Mouse (Mus musculus): Measurements from ENCODE around the gene Wwox.
A peak's percentile ranks its signal among the peaks of the same experiment; 100 is the strongest.

Gene Wwox

DNA sequence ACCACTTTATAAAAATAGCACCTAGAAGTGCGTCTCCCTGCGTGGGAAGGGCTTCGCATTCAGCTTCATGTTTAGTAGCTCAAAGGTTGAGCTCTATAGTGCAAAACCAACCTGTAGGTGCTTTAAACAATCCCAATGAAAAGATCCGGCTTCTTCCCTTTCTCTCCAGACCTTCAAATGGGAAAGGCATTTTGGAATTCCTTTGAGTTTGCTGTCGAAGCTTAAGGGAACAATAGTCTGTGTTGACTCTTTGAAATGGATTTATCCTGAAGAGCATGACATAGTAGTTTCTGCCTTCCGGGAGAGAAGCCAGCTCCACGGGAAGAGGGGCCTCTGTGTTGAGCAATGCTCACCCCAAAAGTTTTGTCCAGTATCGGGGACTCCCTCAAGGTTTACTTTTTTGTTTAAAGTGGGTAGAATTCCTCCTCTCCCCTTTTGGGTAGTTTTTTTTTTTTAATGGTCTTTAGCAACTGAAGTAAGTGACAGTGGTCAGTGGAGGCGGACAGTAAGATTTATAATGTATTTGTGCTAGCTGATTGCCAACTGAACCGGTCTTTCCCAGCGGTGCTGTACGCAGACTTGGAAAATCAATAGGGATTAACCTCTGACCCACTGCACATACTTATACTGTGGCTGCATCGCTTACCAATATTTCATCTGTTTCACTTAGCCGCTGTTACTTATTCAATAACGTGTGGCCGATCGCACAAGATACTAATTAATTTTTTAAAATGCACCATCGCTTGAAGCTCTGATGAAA, 312.1 kb downstream of the Wwox start:
- no peak for DNase-seq

DNA sequence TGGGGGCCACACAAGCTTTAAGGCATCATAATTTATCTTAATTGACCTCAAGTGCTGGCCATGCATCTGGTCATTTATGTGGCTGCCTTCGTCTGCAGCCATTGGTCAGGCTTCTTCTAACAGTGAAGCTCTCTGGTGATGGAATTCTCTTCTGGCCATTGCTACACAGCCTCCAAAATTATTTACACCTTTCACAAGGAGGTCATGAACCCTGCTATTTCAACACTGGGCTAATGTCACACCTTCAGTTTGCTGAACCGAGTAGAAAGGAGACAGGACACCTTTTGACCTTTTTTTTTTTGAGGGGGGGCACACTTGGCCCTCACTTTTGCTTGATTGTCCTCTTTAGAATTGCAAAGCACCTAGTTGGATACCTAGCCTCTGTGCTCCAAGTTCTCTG, 320.2 kb downstream of the Wwox start:
- no peak for DNase-seq

DNA sequence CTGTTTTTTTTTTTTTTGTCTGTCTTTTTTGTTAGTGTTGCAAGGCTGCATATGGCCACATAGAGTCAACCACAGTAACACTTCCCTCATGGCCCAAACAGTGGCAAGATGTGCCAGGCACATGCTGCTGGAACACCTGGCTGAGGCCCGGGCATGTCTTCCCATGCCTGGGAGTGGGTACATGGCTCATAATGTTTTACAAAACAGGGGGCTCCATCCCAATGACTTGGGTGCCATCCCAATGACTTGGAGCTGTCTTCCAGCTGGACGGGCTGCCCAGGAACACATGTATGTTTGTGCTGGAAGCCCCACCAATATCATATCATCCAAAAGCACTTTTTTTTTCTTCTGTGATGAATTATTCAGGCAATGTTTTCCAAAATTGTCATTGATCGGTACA, 329.1 kb downstream of the Wwox start:
- DNase-seq = no peak

DNA sequence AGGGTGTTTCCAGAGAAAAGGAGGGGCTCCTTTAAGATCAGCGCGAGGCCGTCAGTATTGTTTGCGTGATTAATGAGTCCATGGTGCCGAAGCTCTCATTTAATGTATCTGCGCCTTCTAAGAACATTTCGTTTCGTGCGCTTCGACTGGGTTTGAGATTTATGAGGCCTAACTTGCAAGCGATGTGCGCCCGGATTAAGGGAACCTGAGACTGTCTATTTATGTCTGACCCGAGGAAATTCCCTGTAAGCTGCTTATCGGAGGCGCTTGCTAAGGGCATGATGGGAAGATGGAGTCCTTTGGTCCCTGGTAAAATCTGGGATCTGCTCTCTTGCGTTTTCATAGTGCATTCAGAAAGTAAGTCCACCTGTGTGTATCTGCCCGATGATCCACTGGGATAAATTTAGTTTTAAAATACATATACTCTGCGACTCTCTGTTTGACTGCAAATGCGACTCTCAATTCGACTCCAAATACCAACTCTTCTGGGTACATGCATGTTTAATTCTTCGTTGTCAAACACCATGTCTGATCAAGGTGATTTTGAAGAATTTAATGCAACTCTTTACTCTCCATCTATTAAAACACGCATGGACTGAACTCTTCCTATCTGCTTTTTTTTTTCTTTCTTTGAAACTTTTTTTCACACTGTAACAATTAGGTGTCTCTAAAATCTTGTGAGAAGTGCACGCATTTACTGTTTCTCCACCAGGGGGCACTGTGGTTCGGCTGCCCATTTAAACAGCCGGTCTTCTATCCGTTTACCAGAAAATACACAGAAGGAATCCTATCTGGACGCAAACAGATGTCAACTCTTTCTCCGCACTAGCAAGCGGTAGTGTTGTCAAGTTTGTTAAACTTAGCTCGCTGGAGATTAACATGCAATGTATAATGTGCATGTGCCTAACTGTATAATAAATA, 331.7 kb downstream of the Wwox start:
- DNase-seq = peak; percentile 78

DNA sequence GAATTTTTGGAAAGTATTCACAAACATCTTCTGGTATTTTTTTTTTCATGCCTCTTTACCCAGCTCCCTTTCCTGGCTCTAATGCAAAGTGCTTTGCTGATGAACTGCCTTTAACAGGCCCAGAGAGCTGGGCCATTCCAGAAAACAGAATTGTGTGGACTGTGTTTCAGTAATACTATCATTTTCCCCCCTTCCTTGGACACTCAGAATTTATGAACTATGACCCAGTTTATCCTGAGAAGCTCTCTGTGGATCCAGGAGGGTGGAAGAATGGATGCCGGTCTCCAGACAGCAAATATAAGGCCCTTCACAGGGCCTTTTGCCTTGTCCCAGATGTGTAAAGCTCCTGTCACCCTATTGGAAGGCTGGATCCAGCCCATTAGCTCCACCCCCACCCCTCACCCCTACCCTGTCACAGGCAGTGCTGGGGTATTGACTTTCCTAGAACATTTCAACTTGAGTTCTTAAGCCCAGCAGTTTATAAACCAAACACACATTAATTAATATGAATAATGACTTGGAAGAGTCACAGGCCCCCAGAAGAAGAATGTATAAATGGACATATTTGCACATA, 332.9 kb downstream of the Wwox start:
- no peak for DNase-seq

DNA sequence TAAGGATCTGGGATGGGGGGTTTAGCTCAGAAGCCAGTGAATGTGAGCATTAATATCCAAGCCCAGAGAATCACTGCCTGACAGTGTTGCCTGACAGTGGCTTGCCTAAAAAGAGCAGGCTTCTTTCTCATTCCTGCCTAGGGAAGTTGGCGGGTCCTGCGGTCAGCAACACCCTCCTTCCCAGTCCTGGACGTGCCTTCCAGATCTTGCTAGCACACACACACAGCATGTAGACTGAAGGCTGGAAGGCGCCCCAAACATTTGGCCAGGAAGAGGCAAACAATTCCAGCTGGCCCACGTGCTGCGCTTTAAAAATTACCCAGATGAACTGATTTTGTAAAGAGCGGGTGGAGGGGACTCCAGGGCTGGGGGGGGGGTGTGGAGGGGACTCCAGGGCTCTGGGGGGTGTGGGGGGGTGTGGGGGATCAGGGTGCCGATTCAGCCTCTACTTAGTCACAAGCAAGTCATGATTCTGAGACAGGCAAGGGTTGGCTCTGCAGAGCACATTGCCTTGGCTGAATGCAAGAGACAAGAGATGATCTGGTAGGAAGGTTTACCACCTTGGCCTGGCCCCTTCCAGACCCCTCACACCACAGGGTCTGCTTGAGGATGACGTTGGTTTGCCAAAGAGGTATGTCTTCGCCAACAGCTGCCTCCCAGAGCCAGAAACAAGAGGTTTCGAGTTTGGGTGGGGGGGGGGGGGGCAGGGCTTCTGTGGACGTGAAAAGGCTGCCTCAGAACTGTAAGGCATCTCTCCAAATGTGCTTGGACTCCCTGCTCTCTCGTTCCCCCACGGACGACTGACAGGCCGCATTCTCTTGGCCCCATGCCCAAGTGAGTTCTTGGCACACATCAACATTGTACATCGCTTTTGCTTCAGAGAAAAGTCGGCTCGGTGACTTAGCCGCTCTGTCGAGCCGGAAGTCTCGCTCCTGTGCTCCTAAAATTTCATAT, 334.3 kb downstream of the Wwox start:
- DNase-seq = peak; percentile 89

DNA sequence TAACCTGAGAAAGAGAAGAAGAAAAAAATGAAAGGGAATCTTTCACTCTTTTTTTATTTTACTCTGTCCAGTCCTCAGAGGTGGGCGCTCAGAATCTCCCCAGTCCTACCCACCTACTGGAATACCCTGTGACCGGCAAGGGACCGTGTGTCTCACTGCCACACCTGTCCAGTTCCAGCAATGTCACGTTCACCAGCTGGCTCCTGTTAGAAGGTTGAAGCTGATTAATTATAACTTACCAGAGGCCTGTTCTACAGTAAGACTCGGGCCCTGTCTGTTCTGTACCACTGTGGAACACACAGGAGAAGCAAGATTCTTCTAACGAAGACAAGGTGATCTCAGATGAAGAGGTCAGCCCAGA, 334.9 kb downstream of the Wwox start:
- no peak for DNase-seq

DNA sequence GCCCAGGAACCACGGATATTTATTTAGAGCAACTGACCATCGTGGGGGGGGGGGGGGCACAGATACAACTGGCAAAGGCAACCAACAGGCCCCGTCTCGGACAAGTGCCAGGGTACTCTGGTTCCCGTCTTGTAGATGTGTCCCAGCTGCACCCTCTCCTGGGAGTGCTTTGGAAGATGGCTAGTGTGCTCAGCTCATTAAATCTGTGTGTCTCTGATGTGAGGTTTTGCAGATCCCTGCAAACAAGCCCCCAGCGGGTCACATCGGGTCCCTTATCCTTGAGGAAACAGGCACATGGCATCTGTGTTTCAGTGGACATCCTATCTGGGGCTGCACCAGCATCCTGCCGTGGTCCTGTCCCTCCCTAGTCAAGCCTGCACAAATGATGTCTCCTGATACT, 336.1 kb downstream of the Wwox start:
- DNase-seq = peak; percentile 21

DNA sequence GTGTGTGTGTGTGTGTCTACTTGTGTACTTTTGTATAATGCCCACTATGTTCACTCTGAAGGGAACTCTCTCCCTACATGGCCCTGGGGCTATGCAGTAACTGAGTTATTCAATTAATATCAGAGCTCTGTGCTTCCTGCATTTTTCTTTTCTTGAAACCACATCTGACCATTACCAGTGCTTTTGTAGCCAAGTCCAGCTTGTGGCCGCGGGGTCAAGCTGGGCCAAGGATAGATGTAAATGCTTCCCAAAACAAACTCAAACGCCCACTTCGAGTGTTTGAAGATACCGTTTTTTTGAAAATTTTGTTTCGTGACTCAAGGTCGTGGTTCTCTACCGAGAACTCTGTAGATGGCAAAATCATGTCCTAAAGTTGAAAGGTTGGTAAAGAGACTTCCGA, 337.2 kb downstream of the Wwox start:
- no peak for DNase-seq

DNA sequence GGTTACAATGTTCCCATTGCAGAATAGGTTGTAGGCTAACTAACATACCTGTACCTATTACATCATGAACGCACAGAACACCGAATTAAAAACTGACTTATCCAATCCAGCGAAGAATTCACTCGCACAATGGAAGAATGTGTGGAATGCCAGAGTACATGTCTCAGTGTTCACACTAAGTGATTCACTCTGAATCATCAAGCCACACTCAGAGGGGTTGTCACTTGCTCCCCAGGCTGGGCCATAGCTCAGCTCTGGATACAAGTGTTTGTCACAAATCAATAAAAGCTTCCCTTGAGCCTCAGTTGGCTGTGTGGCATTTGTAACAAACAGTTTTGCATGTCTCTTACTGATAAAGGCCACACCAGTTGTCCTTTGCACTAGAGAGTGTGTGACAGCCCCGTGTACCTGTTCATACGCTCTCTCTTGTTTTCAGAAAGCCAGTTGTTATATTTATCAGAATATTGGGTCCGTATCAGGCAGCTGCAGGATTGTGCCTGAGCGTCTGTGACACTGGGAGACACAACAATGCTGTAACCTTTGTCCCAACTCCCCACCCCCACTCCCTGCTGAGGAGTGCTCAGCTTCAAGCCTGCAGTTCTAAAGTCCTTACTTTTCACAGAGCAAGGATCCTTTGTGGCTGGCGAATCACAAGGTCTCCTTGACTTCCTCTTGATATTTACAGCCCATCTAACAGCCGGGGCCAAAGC, 338.0 kb downstream of the Wwox start:
- DNase-seq = peak; percentile 59

DNA sequence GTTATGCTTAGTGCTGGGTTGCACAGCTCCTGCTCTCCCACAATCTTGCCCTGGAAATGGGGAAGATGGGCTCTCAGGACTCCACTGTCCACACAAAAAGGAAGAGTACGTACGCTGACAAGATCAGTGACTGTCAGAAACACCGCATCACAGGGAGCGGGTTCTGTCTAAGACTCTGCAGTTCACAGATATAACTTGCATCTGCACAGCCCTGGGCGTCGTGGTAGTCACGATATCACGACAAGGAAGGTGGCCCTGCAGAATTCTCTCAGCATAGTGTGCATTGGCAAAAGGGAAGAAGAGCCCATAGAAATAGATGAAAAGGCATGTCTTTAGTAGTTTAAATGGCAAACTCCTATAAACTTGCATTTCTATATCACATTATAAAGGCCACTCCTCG, 339.5 kb downstream of the Wwox start:
- no peak for DNase-seq

DNA sequence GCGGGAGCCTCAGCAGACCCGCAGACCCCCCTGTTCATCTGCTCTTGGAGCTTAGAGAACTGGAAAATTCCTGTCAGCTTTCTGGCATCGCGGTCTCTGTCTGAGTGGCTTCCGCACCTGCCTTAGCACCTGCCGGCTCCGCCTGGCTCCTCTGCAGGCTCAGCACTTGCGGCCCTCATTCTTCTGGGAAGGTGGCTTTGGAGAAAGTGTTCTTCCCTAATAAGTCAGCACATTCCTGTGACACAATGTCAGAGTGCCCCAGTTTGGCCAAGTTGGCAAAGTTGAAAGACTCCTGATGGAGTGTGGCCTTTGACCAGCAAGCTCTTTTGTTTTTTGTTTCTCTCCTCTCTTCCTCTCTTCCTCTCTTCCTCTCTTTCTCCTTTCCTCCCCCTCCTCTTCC, 343.9 kb downstream of the Wwox start:
- no peak for DNase-seq

DNA sequence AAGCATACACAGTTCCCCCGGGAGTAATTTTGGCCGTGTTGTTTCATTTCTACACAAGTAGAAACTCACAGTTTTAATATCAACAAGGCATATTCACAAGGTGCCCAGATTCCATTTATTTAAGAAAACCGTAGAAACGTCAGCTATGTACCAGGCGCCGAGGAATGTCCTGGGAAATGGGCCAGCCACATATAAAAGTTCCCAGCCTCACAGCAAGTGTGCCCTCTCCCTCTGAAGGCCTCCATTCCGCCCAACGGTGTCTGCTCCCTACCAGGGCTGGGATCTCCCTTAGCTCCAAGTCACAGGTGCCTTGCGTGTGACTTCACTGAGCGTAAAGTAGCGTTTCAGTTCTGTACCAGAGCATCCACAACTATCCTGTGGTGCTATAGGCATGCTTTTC, 346.4 kb downstream of the Wwox start:
- no peak for DNase-seq

DNA sequence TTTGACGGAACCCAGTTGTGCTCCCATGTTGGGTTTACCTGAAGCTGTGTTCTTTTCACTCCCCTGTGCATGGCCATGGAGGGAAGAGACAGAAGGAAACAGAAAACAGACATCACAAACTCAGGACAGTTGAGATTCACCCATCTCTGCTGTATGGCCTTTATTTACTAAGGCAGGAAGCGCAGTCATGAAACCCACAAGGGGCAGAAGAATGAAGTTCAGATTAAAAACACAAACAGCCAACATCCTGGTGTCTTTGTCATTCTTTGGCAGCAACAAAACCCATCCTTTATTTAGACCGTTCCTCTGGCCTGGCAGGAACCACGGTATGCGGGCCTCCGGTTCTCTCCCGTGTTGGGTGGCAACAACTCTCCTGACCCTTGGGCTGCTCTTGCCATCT, 350.2 kb downstream of the Wwox start:
- DNase-seq = no peak

DNA sequence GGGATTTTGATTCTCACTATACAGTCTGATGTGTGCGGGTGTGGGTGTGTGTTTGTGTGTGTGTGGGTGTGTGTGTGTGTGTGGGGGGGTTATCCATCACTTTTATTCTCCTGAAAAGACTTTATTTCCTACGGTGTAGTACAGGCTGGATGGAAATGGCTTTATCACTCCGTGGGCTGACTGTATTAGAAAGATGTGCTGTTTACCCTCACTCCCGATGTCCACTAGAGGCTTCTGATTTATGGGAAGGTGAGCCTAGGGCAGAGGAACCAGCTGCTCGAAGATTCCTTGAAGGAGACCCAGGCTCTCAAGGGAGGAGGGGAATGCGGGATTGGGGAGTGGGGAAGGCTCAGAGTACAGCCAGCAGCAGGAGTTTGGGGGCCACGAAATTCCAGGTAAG, 351.3 kb downstream of the Wwox start:
- DNase-seq = no peak

DNA sequence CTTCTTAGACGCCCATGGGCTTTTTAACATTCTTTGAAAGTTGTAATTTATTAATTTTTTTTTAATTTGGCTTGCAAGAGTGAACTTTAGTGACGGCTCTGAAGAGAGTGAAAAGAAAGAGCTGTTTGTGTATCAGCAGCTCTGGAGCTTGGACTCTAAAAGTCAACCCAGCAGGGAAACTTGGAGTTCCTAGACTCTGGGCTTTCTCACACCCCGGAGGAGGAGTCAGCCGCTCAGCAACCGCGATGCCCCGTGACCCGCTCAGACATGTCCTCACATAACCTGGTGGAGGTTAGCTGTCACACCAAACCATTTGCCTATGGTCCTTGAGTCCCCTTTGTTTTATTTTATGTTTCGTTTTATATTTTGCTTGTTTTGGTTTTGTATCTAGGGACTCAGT, 354.2 kb downstream of the Wwox start:
- peak; percentile 59 for DNase-seq

DNA sequence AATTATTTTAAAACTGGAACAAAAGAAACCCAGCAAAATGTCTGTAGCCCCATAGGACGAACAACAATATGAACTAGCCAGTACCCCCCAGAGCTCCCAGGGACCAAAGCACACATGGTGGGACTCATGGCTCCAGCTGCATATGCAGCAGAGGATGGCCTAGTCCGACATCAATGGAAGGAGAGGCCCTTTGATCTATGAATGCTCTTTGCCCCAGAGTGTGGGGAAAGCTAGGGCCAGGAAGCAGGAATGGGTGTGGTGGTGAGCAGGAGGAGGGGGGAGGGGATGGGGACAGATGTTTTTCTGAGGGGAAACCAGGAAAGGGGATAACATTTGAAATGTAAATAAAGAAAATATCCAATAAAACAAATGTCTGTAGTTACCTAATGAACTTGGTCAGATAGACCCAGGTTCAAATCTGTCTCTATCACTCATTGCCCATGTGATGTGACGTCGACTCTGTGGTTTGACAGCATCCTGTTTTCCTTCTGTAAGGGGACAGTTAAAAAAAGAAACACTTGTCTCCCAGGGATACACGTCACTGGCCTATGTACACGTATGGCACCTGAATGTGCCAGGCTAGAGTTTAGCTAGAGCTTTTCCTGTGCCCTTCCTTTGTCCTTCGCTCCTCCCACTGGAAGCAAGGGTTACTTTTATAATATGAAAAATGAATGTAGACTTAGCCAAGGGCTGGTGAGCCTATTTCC, 362.1 kb downstream of the Wwox start:
- DNase-seq = no peak

DNA sequence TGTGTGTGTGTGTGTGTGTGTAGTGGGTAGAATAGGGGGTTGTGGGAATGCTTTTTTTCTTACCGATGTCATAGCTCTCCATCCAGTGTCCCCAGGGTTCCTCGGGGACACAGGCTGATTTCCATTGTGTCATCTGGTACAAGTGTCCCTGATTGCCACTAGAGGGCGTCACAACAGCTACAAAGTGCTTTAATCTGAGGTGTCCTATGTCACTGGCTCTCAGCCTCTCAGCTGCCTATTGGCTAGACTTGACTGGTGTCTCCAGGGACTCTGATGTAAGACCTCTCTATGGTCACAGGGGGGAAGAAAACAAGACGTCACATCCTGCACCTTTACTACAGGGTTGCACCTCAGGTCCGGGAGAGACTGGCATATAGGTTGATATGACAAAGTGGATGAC, 363.7 kb downstream of the Wwox start:
- DNase-seq = no peak

DNA sequence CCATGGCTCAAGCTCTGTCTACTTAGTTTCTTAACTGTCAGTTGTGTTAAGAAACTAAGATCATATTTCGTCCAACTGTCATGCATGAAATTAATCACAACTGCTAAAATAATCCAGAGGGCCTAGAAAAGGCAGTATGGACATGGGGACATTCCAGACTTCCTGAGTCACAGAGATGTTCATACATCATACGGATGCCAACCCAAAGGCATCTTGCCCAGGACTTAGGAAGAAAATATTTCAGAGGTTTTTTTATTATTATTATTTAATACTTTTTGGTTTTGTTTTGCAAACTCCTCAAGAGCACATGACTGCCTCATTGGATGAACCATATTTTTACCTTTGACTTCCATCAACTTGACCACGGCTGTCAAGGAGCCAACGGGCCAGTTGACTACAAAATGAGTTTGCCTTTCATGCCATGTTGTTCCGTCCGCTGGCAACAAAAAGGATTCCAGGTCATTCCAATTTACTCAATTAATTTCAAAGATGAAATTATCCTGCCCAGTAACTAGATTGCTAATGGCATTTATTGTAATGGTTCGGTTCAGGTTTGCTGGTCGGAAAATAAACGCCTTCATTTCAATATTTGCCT, 367.5 kb downstream of the Wwox start:
- DNase-seq = no peak

DNA sequence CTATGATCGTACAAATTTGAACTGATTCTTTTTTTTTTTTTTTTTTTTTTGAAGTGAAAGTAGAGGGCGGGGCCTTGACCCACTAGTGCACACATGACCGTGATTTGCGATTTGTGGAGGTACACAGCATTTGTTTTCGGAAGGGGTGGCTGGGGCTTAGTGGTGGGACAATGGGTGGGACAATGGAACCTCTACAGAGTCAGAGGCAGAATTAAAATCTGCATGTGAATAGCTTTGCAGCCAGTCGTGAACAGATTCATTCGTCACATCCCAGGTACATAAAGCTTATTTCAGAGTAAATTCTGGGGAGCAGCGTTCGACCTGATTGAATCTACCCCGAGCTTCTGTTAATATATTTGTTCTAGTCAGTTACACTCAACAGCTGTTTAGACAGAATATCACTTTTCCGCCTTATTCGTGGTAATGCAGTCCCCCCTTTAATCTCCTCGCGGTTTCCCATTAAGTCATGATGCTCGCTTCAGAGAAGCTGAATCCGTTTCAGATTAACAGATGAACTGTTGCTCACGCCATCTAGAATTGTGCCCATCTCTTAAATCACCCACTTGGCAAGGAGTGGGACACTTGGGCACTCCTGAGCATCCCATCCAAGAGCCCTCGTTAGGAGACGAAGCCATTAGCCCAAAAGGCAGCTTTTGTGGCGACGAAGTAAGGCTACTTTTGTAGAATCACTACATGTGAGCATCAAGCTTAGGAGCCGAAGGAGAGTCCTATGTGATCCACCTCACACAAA, 368.4 kb downstream of the Wwox start:
- no peak for DNase-seq
